Mouse (Mus musculus) embryonic facial prominence, embryonic 13.5 days (tissue): ENCODE measurements around the gene F3. TPM values are rescaled to one million over a fixed set of nuclear protein-coding genes. Genes with fewer than 3 reads are reported as not detected.
A peak's percentile ranks its signal among the peaks of the same experiment; 100 is the strongest.

Source experiments
- ATAC-seq: fragments of 200-750 bp; cut with Nextera tagmentation; 2 replicates; pipeline ENCODE4 v1.8.0; 2017; ENCODE audit warnings: low read depth; ENCODE audit not compliant: insufficient number of reproducible peaks, insufficient read depth, low FRiP score, low TSS enrichment
- H3K27ac ChIP-seq: fragments of 300-500 bp; sonication (generic); 2 replicates; pipeline ENCODE4 v1.5.1; 2015; ENCODE audit warnings: moderate library complexity, mild to moderate bottlenecking, inconsistent platforms
- H3K27me3 ChIP-seq: fragments of 300-500 bp; sonication (generic); 2 replicates; pipeline ENCODE4 v1.6.1; 2015; ENCODE audit warnings: mild to moderate bottlenecking, inconsistent platforms
- H3K36me3 ChIP-seq: fragments of 300-500 bp; sonication (generic); 2 replicates; pipeline ENCODE4 v1.6.1; 2015; ENCODE audit warnings: mild to moderate bottlenecking, inconsistent platforms
- H3K4me1 ChIP-seq: fragments of 300-500 bp; sonication (generic); 2 replicates; pipeline ENCODE4 v1.6.1; 2015; ENCODE audit warnings: inconsistent platforms
- H3K4me2 ChIP-seq: fragments of 300-500 bp; sonication (generic); 2 replicates; pipeline ENCODE4 v1.6.1; 2015; ENCODE audit warnings: moderate library complexity, mild to moderate bottlenecking, inconsistent platforms
- H3K4me3 ChIP-seq: fragments of 300-500 bp; sonication (generic); 2 replicates; pipeline ENCODE4 v1.5.1; 2015; ENCODE audit warnings: mild to moderate bottlenecking, inconsistent platforms
- H3K9ac ChIP-seq: fragments of 300-500 bp; sonication (generic); 2 replicates; pipeline ENCODE4 v1.6.1; 2015; ENCODE audit warnings: mild to moderate bottlenecking, inconsistent platforms
- H3K9me3 ChIP-seq: fragments of 300-500 bp; sonication (generic); 2 replicates; pipeline ENCODE4 v1.6.1; 2016; ENCODE audit warnings: inconsistent platforms
- WGBS: fragments of 180-500 bp; shearing (Covaris S2); methylation state at CpG from one replicate; pipeline ENCODE4 v1.1.7; 2015; ENCODE audit warnings: mixed read lengths; 5-methylcytosine and 5-hydroxymethylcytosine counted together
- polyA plus RNA-seq: library from polyadenylated mRNA; unstranded; fragments of >200 nt; fragmentation: Nextera tagmentation; extraction: Ambion mirVana; gene quantifications from 2 replicates; pipeline ENCODE4 v1.2.1, GENCODE M21; 2015

F3 gene
- polyA plus RNA-seq, 1 experiment from 2014 or later, result 15.6 TPM

- WGBS, result 76% methylated on average over 7 of the region's 7 CpGs
- H3K4me2 ChIP-seq, result no peak overlapping the region
- no peak for ATAC-seq
Measured at GRCm38 (mm10) chr3:121721691-121722070, 1.7 kb upstream of the F3 start.

GRCm38 (mm10) chr3:121723968-121724524 lies 709 bp downstream of the F3 start:
- peaks cover 27% of the 10 kb centered on the region for H3K4me1 ChIP-seq
- peaks cover 15% of the 10 kb centered on the region for H3K27me3 ChIP-seq
- no peaks in the 10 kb centered on the region for H3K9me3 ChIP-seq
- peak overlapping the region; percentile 67 for H3K4me3 ChIP-seq
- H3K9ac ChIP-seq, result peak overlapping the region; percentile 74
- peak overlapping the region; percentile 85 for H3K4me2 ChIP-seq
- ATAC-seq, result no peak
- no peaks in the 10 kb centered on the region for H3K36me3 ChIP-seq
- H3K27ac ChIP-seq, result no peak overlapping the region
- 6% methylated on average over 20 of the region's 20 CpGs for WGBS

More at GRCm38 (mm10) chr3:121721691-121722070, 1.7 kb upstream of the F3 start:
- Histone ChIP-seq H3K27ac (no peak overlapping the region), H3K9me3 (no peaks in the 10 kb centered on the region), H3K27me3 (peaks cover 15% of the 10 kb centered on the region), H3K4me1 (peaks cover 39% of the 10 kb centered on the region), H3K4me3 (no peak overlapping the region), H3K36me3 (no peaks in the 10 kb centered on the region), H3K9ac (no peak overlapping the region)

GRCm38 (mm10) chr3:121724553-121724952 lies 1.2 kb downstream of the F3 start:
- H3K4me2 ChIP-seq, result peak overlapping the region; percentile 85
- no peaks in the 10 kb centered on the region for H3K36me3 ChIP-seq
- no peaks in the 10 kb centered on the region for H3K9me3 ChIP-seq
- H3K4me1 ChIP-seq, result peaks cover 26% of the 10 kb centered on the region
- 34% methylated on average over 12 of the region's 12 CpGs for WGBS
- H3K27me3 ChIP-seq, result peaks cover 15% of the 10 kb centered on the region
- ATAC-seq, result no peak
- H3K9ac ChIP-seq, result no peak overlapping the region
- H3K27ac ChIP-seq, result no peak overlapping the region
- peak overlapping the region; percentile 67 for H3K4me3 ChIP-seq

- Histone ChIP-seq H3K4me2 (peak overlapping the region; percentile 4; the same call in 1 of the 2 replicates), H3K4me1 (peaks cover 26% of the 10 kb centered on the region), H3K36me3 (no peaks in the 10 kb centered on the region), H3K4me3 (no peak overlapping the region), H3K27ac (no peak overlapping the region), H3K9ac (no peak overlapping the region), H3K27me3 (peaks cover 15% of the 10 kb centered on the region), H3K9me3 (no peaks in the 10 kb centered on the region)
- ATAC-seq, result no peak
- WGBS, result 71% methylated on average over 10 of the region's 10 CpGs
Measured at GRCm38 (mm10) chr3:121725651-121726050, 2.3 kb downstream of the F3 start.

GRCm38 (mm10) chr3:121729678-121730077 lies 6.3 kb downstream of the F3 start:
- 90% methylated on average over 4 of the region's 4 CpGs for WGBS
- Histone ChIP-seq H3K9ac (no peak overlapping the region), H3K27ac (no peak overlapping the region), H3K9me3 (no peaks in the 10 kb centered on the region), H3K4me3 (no peak overlapping the region), H3K4me1 (0 out of 2 replicates have a peak, but pooled peaks cover 4% of the 10 kb centered on the region), H3K36me3 (peaks cover 14% of the 10 kb centered on the region; the same call in 1 of the 2 replicates), H3K4me2 (no peak overlapping the region), H3K27me3 (no peaks in the 10 kb centered on the region)
- ATAC-seq, result no peak

GRCm38 (mm10) chr3:121735542-121735941 lies 12.2 kb downstream of the F3 start:
- WGBS, result 81% methylated on average over 7 of the region's 7 CpGs
- H3K4me3 ChIP-seq, result no peak overlapping the region
- no peak overlapping the region for H3K27ac ChIP-seq
- H3K27me3 ChIP-seq, result no peaks in the 10 kb centered on the region
- peaks cover 7% of the 10 kb centered on the region for H3K4me1 ChIP-seq
- H3K36me3 ChIP-seq, result peaks cover 14% of the 10 kb centered on the region; the same call in 1 of the 2 replicates
- ATAC-seq, result no peak
- no peak overlapping the region for H3K9ac ChIP-seq
- no peaks in the 10 kb centered on the region for H3K9me3 ChIP-seq
- no peak overlapping the region for H3K4me2 ChIP-seq

GRCm38 (mm10) chr3:121736025-121736744 lies 12.8 kb downstream of the F3 start:
- 0 out of 2 replicates have a peak, but pooled peaks have one; percentile 56 for ATAC-seq
- Histone ChIP-seq H3K4me2 (peak overlapping the region; percentile 14; the same call in 1 of the 2 replicates), H3K9me3 (no peaks in the 10 kb centered on the region), H3K27ac (no peak overlapping the region), H3K36me3 (peaks cover 14% of the 10 kb centered on the region; the same call in 1 of the 2 replicates), H3K9ac (no peak overlapping the region), H3K27me3 (no peaks in the 10 kb centered on the region), H3K4me3 (no peak overlapping the region), H3K4me1 (peaks cover 7% of the 10 kb centered on the region)
- WGBS, result 30% methylated on average over 18 of the region's 18 CpGs

- Histone ChIP-seq H3K9ac (no peak overlapping the region), H3K36me3 (peaks cover 6% of the 10 kb centered on the region; the same call in 1 of the 2 replicates), H3K4me3 (no peak overlapping the region), H3K4me2 (no peak overlapping the region), H3K9me3 (no peaks in the 10 kb centered on the region), H3K4me1 (peaks cover 7% of the 10 kb centered on the region), H3K27me3 (no peaks in the 10 kb centered on the region), H3K27ac (no peak overlapping the region)
- no peak for ATAC-seq
- 36% methylated on average over 1 of the region's 1 CpGs for WGBS
Measured at GRCm38 (mm10) chr3:121737453-121737852, 14.1 kb downstream of the F3 start.

GRCm38 (mm10) chr3:121737901-121738300 lies 14.6 kb downstream of the F3 start:
- H3K27me3 ChIP-seq, result no peaks in the 10 kb centered on the region
- ATAC-seq, result no peak
- no peak overlapping the region for H3K4me3 ChIP-seq
- 74% methylated on average over 2 of the region's 2 CpGs for WGBS
- no peak overlapping the region for H3K27ac ChIP-seq
- peaks cover 7% of the 10 kb centered on the region for H3K4me1 ChIP-seq
- no peak overlapping the region for H3K9ac ChIP-seq
- no peaks in the 10 kb centered on the region for H3K9me3 ChIP-seq
- H3K4me2 ChIP-seq, result no peak overlapping the region
- H3K36me3 ChIP-seq, result 0 out of 2 replicates have a peak, but pooled peaks cover 2% of the 10 kb centered on the region

- Histone ChIP-seq H3K4me1 (peaks cover 7% of the 10 kb centered on the region), H3K9ac (no peak overlapping the region), H3K4me2 (no peak overlapping the region), H3K36me3 (no peaks in the 10 kb centered on the region), H3K4me3 (no peak overlapping the region), H3K9me3 (no peaks in the 10 kb centered on the region), H3K27ac (no peak overlapping the region), H3K27me3 (no peaks in the 10 kb centered on the region)
- ATAC-seq, result no peak
- WGBS, result 75% methylated on average over 9 of the region's 9 CpGs
Measured at GRCm38 (mm10) chr3:121738742-121739342, 15.5 kb downstream of the F3 start.

- no peak overlapping the region for H3K9ac ChIP-seq
- no peaks in the 10 kb centered on the region for H3K27me3 ChIP-seq
- H3K9me3 ChIP-seq, result 0 out of 2 replicates have a peak, but pooled peaks cover 2% of the 10 kb centered on the region
- no peak for ATAC-seq
- 52% methylated on average over 17 of the region's 17 CpGs for WGBS
- H3K36me3 ChIP-seq, result no peaks in the 10 kb centered on the region
- peaks cover 7% of the 10 kb centered on the region for H3K4me1 ChIP-seq
- no peak overlapping the region for H3K4me3 ChIP-seq
- H3K27ac ChIP-seq, result no peak overlapping the region
- no peak overlapping the region for H3K4me2 ChIP-seq
Measured at GRCm38 (mm10) chr3:121739489-121740213, 16.3 kb downstream of the F3 start.
